Mouse (Mus musculus): ENCODE data around the gene Carmil1.

GRCm38 (mm10) chr13:24330128-24330527 is 49.5 kb upstream of the Carmil1 start:
- no peak for TF ChIP-seq CTCF (IDR thresholded peaks at IDR 0.05; ENCODE audit: borderline replicate concordance, insufficient read depth, low read length)
- TF ChIP-seq POLR2A (IDR thresholded peaks at IDR 0.05; ENCODE audit: low read depth, low read length) = no peak
